Mouse (Mus musculus): ENCODE measurements around the gene Tppp3. TPM values are rescaled to one million over a fixed set of nuclear protein-coding genes. Genes with fewer than 3 reads are reported as not detected.
A peak's percentile ranks its signal among the peaks of the same experiment; 100 is the strongest.

Tppp3 gene
- polyA plus RNA-seq, 1 experiment = 89.6 TPM

DNA sequence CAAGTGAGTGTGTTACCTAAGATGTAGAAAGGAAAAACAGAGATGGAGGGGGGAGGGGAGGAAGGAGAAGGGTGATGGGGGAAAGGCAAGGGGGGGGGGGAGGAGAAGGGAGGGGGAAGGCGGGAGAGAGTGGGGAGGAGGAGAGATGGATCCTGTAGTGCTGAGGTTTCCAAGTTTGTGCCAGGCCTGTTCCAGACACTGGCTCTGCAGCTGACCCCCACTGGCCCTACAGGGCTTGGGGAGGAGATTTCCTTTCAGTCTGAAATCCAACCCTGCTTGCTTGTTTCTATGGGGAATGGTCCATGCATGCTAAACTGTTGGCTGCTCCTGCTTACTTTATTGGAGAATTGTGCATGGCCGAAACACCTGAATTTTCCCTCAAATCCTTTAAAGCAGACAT, 37.4 kb upstream of the Tppp3 start:
- no peak for TF ChIP-seq POLR2A (IDR thresholded peaks at IDR 0.05; ENCODE audit: borderline replicate concordance, extremely low read depth, insufficient read depth, insufficient read length, poor library complexity, severe bottlenecking)
- TF ChIP-seq CTCF (IDR thresholded peaks at IDR 0.05; ENCODE audit: borderline replicate concordance, extremely low read depth, insufficient read depth, insufficient read length) = no peak
- peak; percentile 52 for DNase-seq (ENCODE audit: low read depth)

DNA sequence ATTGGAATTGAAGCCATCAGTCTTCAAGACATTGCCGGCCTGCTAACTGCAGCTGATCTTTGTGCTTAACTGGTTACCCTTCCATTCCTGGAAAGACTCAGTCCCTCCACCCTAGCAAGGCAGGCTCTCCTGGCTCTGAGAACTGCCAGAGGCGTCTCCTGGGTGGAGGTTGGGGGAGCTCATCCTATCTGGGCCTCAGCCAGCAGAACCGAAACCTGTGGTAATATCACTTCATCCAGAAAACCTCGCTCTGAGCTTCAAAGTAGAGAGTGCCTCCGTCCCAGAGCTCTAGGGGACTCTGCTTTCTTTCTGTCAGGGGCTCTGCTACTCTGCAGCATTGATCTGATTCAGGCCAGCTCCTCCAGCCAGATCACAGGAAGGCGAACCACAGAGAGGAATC, 35.7 kb upstream of the Tppp3 start:
- no peak for DNase-seq (ENCODE audit: low read depth)
- no peak for TF ChIP-seq POLR2A (IDR thresholded peaks at IDR 0.05; ENCODE audit: borderline replicate concordance, extremely low read depth, insufficient read depth, insufficient read length, poor library complexity, severe bottlenecking)
- TF ChIP-seq CTCF (IDR thresholded peaks at IDR 0.05; ENCODE audit: borderline replicate concordance, extremely low read depth, insufficient read depth, insufficient read length) = no peak

DNA sequence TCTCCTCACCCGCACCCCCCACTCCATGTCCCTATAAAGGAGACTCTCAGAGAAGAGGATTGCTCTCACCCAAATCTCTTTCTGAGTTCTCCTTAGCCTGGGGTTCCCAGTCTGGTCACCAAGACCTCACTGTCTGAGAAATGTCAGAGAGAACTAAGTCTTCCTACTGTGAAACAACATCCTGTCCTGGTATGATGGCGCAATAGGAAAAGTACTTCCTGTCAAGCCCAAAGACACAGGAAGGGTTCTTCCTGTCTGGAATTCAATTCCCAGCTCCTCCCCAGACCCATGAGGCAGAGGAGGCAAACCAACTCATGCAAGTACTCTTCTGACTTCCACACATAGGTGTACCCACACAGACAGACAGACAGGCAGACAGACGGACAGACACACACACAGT, 33.3 kb upstream of the Tppp3 start:
- TF ChIP-seq CTCF (IDR thresholded peaks at IDR 0.05; ENCODE audit: borderline replicate concordance, extremely low read depth, insufficient read depth, insufficient read length) (no peak), POLR2A (IDR thresholded peaks at IDR 0.05; ENCODE audit: borderline replicate concordance, extremely low read depth, insufficient read depth, insufficient read length, poor library complexity, severe bottlenecking) (no peak)
- no peak for DNase-seq (ENCODE audit: low read depth)

DNA sequence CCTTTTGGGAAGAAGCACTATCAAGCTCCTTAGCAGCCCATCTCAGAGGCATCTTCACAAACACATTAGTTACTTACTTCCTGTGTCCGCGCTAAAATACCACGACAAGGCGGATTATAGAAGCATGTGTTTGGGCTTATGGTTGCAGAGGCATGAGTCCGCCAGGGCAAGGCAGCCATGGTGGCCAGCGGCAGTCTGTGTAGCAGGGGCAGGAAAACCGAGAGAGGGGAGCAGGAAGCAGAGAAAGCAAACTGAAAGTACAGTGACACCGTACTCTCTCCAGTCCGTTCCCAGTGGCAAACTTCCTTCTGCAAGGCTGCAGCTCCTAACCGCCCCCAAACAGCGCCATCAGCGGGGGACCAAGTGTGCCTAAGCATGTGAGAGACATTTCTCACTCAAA, 28.5 kb upstream of the Tppp3 start:
- TF ChIP-seq CTCF (IDR thresholded peaks at IDR 0.05; ENCODE audit: borderline replicate concordance, extremely low read depth, insufficient read depth, insufficient read length) (no peak), POLR2A (IDR thresholded peaks at IDR 0.05; ENCODE audit: borderline replicate concordance, extremely low read depth, insufficient read depth, insufficient read length, poor library complexity, severe bottlenecking) (no peak)
- no peak for DNase-seq (ENCODE audit: low read depth)

DNA sequence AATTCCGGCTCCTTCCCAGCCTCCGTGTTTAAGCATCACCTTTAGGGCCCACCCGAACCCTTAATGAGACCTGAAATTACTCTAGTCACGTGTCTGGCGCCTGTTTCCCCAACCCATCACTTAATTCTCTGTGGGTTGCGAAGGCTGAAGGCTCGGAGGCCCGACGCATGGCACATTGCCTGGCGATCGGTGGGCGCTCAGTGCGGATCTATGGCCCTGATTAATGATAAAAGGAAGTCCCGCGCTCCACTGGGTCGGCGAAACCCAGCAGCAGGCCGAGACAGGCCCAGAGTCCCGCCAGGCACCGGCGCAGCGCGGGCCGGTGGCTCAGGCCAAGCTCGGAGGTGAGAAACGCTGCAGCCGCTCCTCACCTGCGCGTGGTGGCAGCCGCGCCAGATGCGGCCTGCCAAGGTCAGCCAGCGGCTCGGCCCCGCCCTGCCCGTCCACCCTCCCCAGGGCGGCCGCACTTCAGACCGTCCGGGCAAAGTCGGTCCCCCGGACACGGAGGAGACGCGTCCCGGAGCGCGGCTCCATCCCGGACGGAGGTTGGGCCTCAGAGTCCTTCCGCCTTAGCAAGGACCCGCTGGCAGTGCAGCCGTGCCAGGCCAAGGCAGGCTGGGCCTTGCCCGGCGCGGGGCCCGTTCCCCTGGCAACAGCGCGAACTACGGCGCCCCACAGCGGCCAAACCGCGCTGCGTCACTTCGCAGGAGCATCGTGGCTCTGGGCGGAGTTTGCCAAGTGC, 25.3 kb upstream of the Tppp3 start, which contains the start of gene Zdhhc1:
TSS of gene Zdhhc1 (minus strand) at position 464 of the 742 bp plus-strand sequence.
- peak; percentile 59; the same call in 1 of the 2 replicates for TF ChIP-seq CTCF (IDR thresholded peaks at IDR 0.05; ENCODE audit: borderline replicate concordance, extremely low read depth, insufficient read depth, insufficient read length)
- TF ChIP-seq POLR2A (IDR thresholded peaks at IDR 0.05; ENCODE audit: borderline replicate concordance, extremely low read depth, insufficient read depth, insufficient read length, poor library complexity, severe bottlenecking) = peak; percentile 55; the same call in 1 of the 2 replicates

DNA sequence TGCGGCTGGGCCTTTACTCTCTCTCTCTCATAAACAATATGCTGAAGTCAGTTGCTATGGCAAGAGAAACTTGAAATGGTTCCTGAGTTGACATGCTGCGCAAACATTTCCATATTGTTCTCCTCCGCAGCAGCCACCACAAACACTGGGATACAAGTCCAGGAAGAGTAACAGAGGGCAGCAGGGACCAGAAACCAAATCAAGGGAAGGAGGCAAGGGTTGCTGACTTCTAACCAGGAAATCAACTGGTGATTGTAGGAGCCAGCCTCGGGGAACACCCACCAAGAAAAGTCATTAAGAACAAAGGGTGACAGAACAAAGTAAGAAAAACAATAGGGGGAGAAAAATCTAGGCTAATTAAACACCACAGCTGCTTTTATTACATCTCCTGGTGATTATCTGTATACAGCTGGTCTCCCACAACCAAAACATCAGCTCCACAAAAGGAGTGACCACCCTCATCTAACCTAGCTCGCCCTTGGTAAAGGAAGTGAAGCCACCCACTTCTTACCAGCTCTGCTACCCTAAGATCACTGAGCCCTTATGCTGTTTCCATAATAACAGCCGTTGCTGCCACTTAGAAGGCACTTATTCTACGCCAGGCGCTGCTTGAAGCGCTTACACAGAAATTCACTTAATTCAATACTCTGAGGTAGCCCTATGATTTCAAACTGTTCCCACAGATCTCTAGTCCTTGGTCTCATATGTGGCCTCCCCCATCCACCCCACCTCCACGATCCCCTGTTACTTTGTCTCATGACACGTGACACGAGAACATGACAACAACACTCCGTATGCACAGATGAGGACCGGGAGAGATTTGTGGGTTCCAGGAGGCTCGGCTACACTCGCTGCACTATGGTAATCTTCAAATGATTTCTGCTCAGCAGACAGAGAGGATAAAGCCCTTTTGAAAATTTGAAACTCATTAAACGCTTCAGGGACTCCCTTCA, 24.3 kb upstream of the Tppp3 start:
- TF ChIP-seq POLR2A (IDR thresholded peaks at IDR 0.05; ENCODE audit: borderline replicate concordance, extremely low read depth, insufficient read depth, insufficient read length, poor library complexity, severe bottlenecking) (no peak), CTCF (IDR thresholded peaks at IDR 0.05; ENCODE audit: borderline replicate concordance, extremely low read depth, insufficient read depth, insufficient read length) (no peak)
- DNase-seq (ENCODE audit: low read depth) = peak; percentile 51

More for the DNA sequence above, 25.3 kb upstream of the Tppp3 start, which contains the start of gene Zdhhc1:
- peak; percentile 93 for DNase-seq (ENCODE audit: low read depth)

DNA sequence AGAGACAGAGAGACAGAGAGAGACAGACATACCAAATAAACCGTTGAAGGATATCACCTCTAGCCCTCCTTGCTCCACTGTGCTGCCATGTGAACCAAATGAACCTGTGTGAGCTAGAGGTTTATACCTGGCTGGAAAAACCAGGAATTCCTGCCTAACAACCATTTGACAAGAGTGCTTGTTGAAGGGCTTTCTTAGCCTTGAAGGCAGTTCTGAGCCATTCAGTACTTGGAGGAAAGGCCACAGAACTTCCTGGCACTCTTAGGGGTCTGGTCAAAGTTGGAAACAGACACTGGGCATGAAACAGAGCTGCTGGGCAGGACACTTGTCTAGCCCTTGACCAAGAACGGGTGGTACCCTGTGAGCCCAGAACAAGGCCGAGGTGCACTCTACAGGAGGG, 23.2 kb upstream of the Tppp3 start:
- TF ChIP-seq POLR2A (IDR thresholded peaks at IDR 0.05; ENCODE audit: borderline replicate concordance, extremely low read depth, insufficient read depth, insufficient read length, poor library complexity, severe bottlenecking) (no peak), CTCF (IDR thresholded peaks at IDR 0.05; ENCODE audit: borderline replicate concordance, extremely low read depth, insufficient read depth, insufficient read length) (no peak)
- DNase-seq (ENCODE audit: low read depth) = no peak

DNA sequence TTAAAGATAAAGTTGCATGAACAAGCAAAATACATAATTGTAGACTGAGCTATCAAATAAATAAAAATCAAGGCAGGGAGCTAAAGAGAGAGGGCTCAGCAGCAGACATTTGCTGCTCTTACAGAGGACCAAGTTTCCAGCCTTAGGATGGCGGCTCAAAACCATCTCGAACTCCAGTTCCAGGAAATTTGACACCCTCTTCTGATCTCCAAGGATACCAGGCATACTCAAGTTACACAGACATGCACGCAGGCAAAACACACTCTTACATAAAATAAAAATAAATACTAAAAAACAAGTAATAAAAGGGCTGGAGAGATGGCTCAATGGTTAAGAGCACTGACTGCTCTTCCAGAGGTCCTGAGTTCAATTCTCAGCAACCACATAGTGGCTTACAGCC, 22.2 kb upstream of the Tppp3 start:
- DNase-seq (ENCODE audit: low read depth) = no peak
- TF ChIP-seq POLR2A (IDR thresholded peaks at IDR 0.05; ENCODE audit: borderline replicate concordance, extremely low read depth, insufficient read depth, insufficient read length, poor library complexity, severe bottlenecking) (no peak), CTCF (IDR thresholded peaks at IDR 0.05; ENCODE audit: borderline replicate concordance, extremely low read depth, insufficient read depth, insufficient read length) (no peak)

DNA sequence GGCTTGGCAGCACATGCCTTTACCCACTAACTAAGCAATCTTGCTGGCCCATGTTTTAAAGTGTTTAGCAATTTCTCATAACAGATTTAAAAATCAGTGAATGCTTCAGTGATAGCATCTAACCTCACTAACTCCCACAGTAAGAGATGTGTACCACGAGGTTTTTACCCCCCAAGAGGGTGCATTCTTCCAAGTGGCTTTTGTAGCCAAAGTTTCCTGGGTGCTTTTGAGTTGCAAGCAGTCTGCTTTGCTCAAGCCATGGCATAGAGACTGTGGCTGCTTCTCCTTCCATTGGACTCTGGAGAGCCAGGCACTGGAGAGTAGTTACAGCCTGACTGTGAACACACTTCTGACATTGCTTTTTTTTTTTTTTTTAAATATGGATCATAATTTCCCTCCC, 18.0 kb upstream of the Tppp3 start:
- no peak for TF ChIP-seq POLR2A (IDR thresholded peaks at IDR 0.05; ENCODE audit: borderline replicate concordance, extremely low read depth, insufficient read depth, insufficient read length, poor library complexity, severe bottlenecking)
- no peak for TF ChIP-seq CTCF (IDR thresholded peaks at IDR 0.05; ENCODE audit: borderline replicate concordance, extremely low read depth, insufficient read depth, insufficient read length)
- no peak for DNase-seq (ENCODE audit: low read depth)

DNA sequence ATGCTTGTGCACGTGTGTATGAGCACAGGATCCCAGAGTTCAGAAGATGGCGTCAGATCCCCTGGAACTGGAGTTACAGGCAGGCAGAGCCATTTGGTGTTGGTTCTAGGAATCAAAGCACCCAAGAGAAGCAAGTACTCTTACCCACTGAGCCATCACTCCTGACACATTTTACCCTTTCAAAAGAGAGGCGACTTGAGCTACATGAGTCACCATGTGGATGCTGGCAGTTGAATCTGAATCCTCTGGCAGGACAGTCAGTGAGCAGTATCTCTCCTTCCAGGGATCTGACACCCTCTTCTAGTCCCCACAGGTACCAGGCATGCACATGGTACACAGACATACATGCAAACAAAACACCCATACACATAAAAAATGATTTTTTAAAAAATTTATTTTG, 16.8 kb upstream of the Tppp3 start:
- no peak for DNase-seq (ENCODE audit: low read depth)
- no peak for TF ChIP-seq CTCF (IDR thresholded peaks at IDR 0.05; ENCODE audit: borderline replicate concordance, extremely low read depth, insufficient read depth, insufficient read length)
- no peak for TF ChIP-seq POLR2A (IDR thresholded peaks at IDR 0.05; ENCODE audit: borderline replicate concordance, extremely low read depth, insufficient read depth, insufficient read length, poor library complexity, severe bottlenecking)

DNA sequence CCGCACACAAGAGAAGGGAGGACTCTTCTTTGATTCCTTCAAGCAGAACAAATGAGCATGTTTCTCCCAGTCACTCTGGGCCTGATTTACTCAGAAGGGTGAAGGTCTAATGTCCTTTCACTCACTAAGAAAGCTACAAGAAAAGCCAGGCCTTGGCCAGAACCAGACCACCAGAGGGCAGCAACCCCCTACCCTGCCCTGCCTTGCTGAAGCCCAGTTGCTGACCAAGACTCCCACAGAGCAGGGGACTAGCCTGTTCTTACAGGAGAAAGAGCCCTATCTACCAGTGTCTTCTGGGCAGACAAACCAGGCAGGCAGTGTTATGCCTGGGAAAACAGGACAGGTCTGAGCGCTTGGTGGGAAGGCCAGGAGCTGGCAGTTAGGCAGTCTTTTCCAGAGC, 13.1 kb upstream of the Tppp3 start:
- TF ChIP-seq CTCF (IDR thresholded peaks at IDR 0.05; ENCODE audit: borderline replicate concordance, extremely low read depth, insufficient read depth, insufficient read length) (peak; percentile 73), POLR2A (IDR thresholded peaks at IDR 0.05; ENCODE audit: borderline replicate concordance, extremely low read depth, insufficient read depth, insufficient read length, poor library complexity, severe bottlenecking) (no peak)
- peak; percentile 72 for DNase-seq (ENCODE audit: low read depth)

All from brain, embryonic 14.5 days (tissue).